Mouse (Mus musculus) midbrain, embryonic 16.5 days (tissue): ENCODE measurements around the gene 5031439G07Rik. TPM values are rescaled to one million over a fixed set of nuclear protein-coding genes. Genes with fewer than 3 reads are reported as not detected.

ENCODE experiments used
- ATAC-seq: fragments of 200-750 bp; cut with Nextera tagmentation; 2 replicates; pipeline ENCODE4 v1.8.0; 2017; ENCODE audit warnings: moderate TSS enrichment
- H3K27ac ChIP-seq: fragments of 300-500 bp; sonication (generic); 2 replicates; pipeline ENCODE4 v1.5.1; 2014; ENCODE audit warnings: mild to moderate bottlenecking, low read length, mixed read lengths
- H3K27me3 ChIP-seq: fragments of 300-500 bp; sonication (generic); 2 replicates; pipeline ENCODE4 v1.6.1; 2014; ENCODE audit warnings: low read depth, low read length, mixed read lengths; ENCODE audit not compliant: control insufficient read depth, insufficient read depth
- H3K36me3 ChIP-seq: fragments of 300-500 bp; sonication (generic); 2 replicates; pipeline ENCODE4 v1.6.1; 2014; ENCODE audit warnings: mild to moderate bottlenecking, low read length, moderate library complexity, mixed read lengths; ENCODE audit not compliant: control insufficient read depth, insufficient read depth
- H3K4me1 ChIP-seq: fragments of 300-500 bp; sonication (generic); 2 replicates; pipeline ENCODE4 v1.6.1; 2014; ENCODE audit warnings: mild to moderate bottlenecking, low read length, mixed read lengths; ENCODE audit not compliant: control insufficient read depth, insufficient read depth
- H3K4me2 ChIP-seq: fragments of 300-500 bp; sonication (generic); 2 replicates; pipeline ENCODE4 v1.6.1; 2014; ENCODE audit warnings: mild to moderate bottlenecking, low read length, mixed read lengths
- H3K4me3 ChIP-seq: fragments of 300-500 bp; sonication (generic); 2 replicates; pipeline ENCODE4 v1.5.1; 2014; ENCODE audit warnings: low read depth, mild to moderate bottlenecking, low read length, moderate library complexity, mixed read lengths
- H3K9ac ChIP-seq: fragments of 300-500 bp; sonication (generic); 2 replicates; pipeline ENCODE4 v1.6.1; 2014; ENCODE audit warnings: low read depth, low read length, mixed read lengths
- H3K9me3 ChIP-seq: fragments of 300-500 bp; sonication (generic); replicated peaks from 2 replicates; pipeline ENCODE4 v1.6.1; 2014; ENCODE audit warnings: mild to moderate bottlenecking, low read length, mixed read lengths; ENCODE audit not compliant: control insufficient read depth, poor library complexity, severe bottlenecking
- WGBS: fragments of 180-500 bp; shearing (Covaris S2); extraction: QIAGEN DNeasy Blood & Tissue Kit; methylation state at CpG from one replicate; pipeline ENCODE4 v1.1.7; 2014; 5-methylcytosine and 5-hydroxymethylcytosine counted together
- polyA plus RNA-seq: library from polyadenylated mRNA; unstranded; fragments of >200 nt; fragmentation: Nextera tagmentation; extraction: Ambion mirVana; gene quantifications from 2 replicates; pipeline ENCODE4 v1.2.1, GENCODE M21; 2015

Gene 5031439G07Rik
- polyA plus RNA-seq, 1 experiment from 2014 or later, result 24.5 TPM

DNA sequence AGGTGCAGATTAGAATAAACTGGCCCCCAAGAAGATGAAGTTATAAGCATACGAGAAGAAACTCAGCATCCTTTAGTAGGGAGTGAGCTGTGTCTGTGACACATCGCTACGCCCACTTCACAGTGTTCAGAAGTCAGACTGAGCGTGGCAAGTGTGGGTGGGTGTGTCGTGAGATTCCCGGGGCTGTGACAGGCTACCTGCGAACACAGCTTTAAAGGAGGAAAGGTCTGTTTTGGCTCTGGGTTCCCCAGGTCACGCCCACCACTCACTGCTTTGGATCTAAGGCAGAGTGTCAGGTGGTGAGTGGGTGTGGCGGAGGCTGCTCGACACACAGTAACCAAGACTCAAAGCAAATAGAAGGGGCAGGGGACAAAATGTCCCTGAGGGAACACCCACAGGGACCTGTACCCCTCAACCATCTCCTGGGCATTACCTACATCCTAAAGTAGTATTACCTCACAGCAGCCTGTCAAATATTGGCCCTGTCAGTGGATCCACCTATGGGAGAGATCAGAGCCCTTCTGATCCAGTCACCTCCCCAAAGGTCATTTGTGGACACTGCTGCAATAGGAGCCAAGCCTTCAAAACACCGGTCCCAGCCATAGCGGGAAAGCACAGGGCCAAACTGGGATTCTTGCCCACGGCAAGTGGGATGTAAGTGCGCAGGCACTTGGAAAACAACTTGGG lies 9.6 kb upstream of the 5031439G07Rik start:
- Histone ChIP-seq H3K36me3 (no peaks in the 10 kb centered on the region), H3K9ac (no peak overlapping the region), H3K4me2 (no peak overlapping the region), H3K27me3 (no peaks in the 10 kb centered on the region), H3K4me3 (no peak overlapping the region), H3K27ac (no peak overlapping the region), H3K4me1 (no peaks in the 10 kb centered on the region), H3K9me3 (no peaks in the 10 kb centered on the region)
- no peak for ATAC-seq
- 81% methylated on average over 14 of the region's 14 CpGs for WGBS

DNA sequence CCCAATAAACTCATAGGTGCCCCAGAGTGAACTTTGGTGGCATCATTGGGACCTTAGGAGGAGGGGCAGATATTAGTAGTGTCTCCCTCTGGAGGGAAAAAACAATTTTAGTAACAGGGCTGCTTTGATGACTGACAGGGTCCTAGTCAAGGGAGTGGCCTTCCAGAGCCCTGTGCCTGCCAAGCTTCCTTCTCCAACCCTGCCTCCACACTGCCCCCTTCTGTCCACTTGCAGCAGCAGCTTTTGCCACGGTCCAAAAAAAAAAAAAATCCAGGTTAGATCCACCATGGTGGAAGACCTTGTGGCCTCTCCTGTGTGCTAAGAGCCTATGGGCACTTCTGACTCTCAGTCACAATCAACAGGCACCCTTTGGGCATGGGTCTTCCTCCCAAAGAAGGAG lies 7.6 kb upstream of the 5031439G07Rik start:
- no peaks in the 10 kb centered on the region for H3K36me3 ChIP-seq
- H3K4me2 ChIP-seq, result no peak overlapping the region
- WGBS, result 22% methylated on average over 1 of the region's 1 CpGs
- H3K4me3 ChIP-seq, result no peak overlapping the region
- no peaks in the 10 kb centered on the region for H3K27me3 ChIP-seq
- no peaks in the 10 kb centered on the region for H3K4me1 ChIP-seq
- no peak overlapping the region for H3K9ac ChIP-seq
- ATAC-seq, result no peak
- no peak overlapping the region for H3K27ac ChIP-seq
- H3K9me3 ChIP-seq, result no peaks in the 10 kb centered on the region

DNA sequence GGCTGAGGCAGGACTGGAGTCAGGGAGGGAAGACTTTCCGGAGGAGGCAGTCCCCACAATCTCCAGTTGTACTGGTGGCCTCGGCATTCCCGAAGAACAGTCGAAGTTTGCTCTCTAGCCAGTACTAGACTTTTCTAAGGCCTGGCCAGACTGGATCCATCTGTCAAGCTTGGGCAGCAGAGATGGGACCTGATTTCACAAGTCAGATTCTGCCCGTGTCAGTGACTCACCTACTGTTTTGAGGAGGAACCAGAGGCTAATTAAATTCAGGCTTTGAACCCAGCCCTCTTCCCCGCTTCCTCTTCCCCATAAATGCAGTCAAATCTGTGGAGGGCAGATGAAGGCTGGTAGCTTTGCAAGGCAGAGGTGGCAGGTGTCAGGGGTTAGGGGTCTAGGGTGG lies 6.7 kb upstream of the 5031439G07Rik start:
- no peak overlapping the region for H3K4me3 ChIP-seq
- no peak overlapping the region for H3K4me2 ChIP-seq
- no peak for ATAC-seq
- no peak overlapping the region for H3K27ac ChIP-seq
- no peak overlapping the region for H3K9ac ChIP-seq
- no peaks in the 10 kb centered on the region for H3K4me1 ChIP-seq
- H3K27me3 ChIP-seq, result no peaks in the 10 kb centered on the region
- H3K9me3 ChIP-seq, result no peaks in the 10 kb centered on the region
- WGBS, result 61% methylated on average over 6 of the region's 6 CpGs
- no peaks in the 10 kb centered on the region for H3K36me3 ChIP-seq

DNA sequence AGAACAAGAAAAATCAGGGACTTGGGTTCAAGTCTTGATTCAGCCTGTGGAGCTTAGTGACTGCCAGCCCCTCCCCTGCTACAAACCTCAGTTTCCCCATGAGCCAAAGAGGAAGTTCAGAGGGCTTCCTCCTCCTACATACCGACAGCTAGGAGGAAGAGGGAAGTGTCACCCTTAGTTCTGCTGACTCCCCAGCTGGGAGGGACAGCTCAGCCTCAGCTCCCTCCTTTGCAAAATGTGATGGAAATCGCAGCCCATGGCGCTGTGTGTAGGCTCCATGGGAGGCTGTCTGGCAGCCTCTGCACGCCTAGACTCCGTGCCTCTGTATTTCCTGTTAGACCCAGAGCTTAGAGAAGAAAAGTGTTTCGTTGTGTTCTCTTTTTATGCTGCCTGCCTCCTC lies 6.1 kb upstream of the 5031439G07Rik start:
- no peak overlapping the region for H3K27ac ChIP-seq
- H3K27me3 ChIP-seq, result no peaks in the 10 kb centered on the region
- no peak for ATAC-seq
- no peaks in the 10 kb centered on the region for H3K9me3 ChIP-seq
- WGBS, result 33% methylated on average over 6 of the region's 6 CpGs
- no peak overlapping the region for H3K4me2 ChIP-seq
- no peaks in the 10 kb centered on the region for H3K4me1 ChIP-seq
- H3K36me3 ChIP-seq, result no peaks in the 10 kb centered on the region
- H3K9ac ChIP-seq, result no peak overlapping the region
- H3K4me3 ChIP-seq, result no peak overlapping the region

DNA sequence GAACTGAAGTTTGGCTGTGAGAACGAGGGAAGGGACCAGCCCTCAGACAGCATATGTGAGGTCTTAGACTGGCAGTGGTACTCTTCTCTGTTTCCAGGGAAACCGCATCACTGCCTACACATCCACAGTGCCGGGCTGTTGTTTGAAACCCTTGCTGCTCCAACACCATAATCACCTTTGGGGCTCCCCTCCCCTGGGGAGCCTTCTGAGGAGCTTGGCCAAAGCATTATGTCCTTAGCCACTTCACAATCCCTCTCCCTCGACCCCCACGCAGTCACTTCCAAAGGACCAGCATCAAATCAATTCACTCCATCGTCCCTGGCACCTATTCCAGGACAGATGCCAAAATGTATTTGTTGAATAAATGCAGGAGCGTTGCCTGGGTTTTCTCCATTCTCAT lies 1.4 kb upstream of the 5031439G07Rik start:
- Histone ChIP-seq H3K27me3 (no peaks in the 10 kb centered on the region), H3K4me2 (no peak overlapping the region), H3K9me3 (no peaks in the 10 kb centered on the region), H3K36me3 (no peaks in the 10 kb centered on the region), H3K27ac (no peak overlapping the region), H3K4me1 (peaks cover 21% of the 10 kb centered on the region), H3K9ac (no peak overlapping the region), H3K4me3 (no peak overlapping the region)
- WGBS, result 26% methylated on average over 7 of the region's 7 CpGs
- no peak for ATAC-seq

DNA sequence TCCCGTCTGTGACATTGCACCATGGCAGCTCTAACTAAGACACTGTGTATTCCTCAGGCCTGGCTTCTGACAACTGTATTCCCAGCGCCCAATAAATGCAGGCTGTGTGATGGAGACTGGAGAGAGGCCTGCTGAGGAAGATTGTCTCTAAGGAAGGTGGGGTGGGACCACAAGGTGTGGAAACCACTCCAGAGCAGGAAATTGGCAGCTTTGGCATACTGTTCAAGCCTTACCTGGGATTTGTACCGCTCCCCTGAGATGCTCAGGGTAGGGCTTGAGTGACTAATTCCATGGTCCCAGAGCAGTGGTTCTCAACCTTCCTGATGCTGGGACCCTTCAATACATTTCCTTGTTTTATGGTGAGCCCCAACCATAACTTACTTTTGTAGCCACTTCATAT lies 747 bp upstream of the 5031439G07Rik start:
- Histone ChIP-seq H3K4me3 (no peak overlapping the region), H3K9me3 (no peaks in the 10 kb centered on the region), H3K9ac (no peak overlapping the region), H3K36me3 (no peaks in the 10 kb centered on the region), H3K4me2 (no peak overlapping the region), H3K4me1 (peaks cover 21% of the 10 kb centered on the region), H3K27ac (no peak overlapping the region), H3K27me3 (no peaks in the 10 kb centered on the region)
- whole genome bisulfite sequencing, result 64% methylated on average over 3 of the region's 3 CpGs
- ATAC-seq, result no peak

DNA sequence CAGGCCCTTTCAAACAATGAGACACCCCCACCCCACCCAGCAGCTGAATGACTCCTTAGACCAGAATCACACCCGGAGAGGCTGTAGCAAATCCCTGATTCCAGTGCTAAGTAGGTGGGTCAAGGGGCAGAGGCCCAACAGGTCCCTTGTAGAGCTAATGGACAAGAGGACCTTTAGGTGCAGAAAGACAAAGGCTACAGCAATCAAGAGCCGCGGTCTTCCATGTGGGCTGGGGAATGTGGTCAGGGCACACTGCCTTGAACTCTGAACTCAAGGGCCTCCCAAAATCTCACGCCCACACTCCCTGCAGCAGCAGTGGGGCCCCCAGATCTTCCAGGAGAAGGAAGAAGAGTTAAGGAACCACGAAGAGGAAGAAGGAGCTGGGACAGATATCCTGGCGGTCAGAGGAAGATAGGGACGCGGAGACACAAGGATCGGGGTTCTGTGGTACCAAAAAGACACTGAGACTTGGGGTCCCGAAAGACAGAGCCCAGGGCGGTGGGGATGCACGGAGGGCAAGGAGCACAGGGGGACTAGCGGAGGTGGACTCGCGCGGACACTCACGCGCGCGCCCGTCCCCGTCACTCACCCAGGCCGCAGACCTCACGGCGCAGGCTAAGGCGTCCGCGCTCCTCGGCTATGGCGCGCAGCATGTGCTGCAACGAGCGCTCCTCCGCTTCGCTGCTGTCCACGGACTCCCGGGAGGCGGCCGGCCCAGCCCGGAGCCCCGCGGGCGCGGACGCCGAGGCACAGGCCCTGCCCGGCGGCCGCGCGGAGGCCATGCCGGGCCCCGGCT lies 1.1 kb downstream of the 5031439G07Rik start:
- Histone ChIP-seq H3K4me1 (peaks cover 25% of the 10 kb centered on the region), H3K9me3 (no peaks in the 10 kb centered on the region), H3K4me2 (peak overlapping the region; percentile 78), H3K9ac (peak overlapping the region; percentile 93), H3K4me3 (peak overlapping the region; percentile 84), H3K27ac (peak overlapping the region; percentile 79), H3K27me3 (no peaks in the 10 kb centered on the region), H3K36me3 (no peaks in the 10 kb centered on the region)
- under 1% methylated on average over 26 of the region's 53 CpGs for WGBS
- ATAC-seq, result peak; percentile 69

DNA sequence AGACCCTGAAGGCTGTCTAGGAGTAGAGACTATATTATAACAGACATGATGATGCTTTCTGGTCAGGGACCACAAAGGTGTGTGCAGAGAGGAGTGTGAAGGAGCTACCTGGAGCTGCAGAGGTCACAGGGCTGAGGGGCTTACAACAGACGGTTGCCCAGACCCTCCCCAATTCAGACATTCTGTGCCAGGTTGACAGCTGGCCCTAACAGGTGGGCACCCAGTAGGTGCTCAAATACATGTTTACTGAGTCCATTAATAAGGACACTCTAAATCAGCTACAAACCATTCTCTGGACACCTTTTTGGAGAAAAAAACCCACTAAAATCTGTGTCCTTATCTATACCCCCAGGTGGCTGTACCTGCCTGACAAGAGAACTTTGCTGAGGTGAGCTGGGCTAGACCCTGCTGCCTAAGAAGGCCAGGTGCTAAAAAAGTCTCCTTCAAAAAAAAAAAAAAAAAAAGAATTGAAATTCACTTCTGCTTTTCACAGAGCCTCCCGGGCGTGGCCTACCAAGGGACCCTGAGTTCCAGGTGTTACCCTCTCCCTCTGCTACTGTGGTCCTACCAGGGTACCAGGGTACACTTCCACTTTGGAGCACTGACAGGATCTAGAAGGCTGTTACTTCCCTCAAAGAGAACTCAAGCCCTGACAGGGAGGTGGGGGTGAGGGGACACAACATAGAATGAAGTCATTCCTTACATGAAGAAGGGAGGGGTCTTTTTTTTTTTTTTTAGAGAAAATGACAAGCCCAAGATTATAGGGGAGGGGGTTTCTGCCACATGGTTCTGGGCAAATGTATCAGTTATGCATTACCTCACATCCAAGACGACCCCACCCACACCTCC lies 2.0 kb downstream of the 5031439G07Rik start:
- peak overlapping the region; percentile 93 for H3K9ac ChIP-seq
- WGBS, result 73% methylated on average over 4 of the region's 4 CpGs
- H3K9me3 ChIP-seq, result no peaks in the 10 kb centered on the region
- ATAC-seq, result no peak
- no peaks in the 10 kb centered on the region for H3K36me3 ChIP-seq
- peaks cover 25% of the 10 kb centered on the region for H3K4me1 ChIP-seq
- H3K4me3 ChIP-seq, result peak overlapping the region; percentile 84
- no peak overlapping the region for H3K27ac ChIP-seq
- peak overlapping the region; percentile 78 for H3K4me2 ChIP-seq
- no peaks in the 10 kb centered on the region for H3K27me3 ChIP-seq
